Mouse (Mus musculus) thymus, adult 2 months (tissue): ENCODE measurements around the gene Palld.

ENCODE experiments used
- CTCF ChIP-seq: fragments of 200-500 bp; IDR thresholded peaks from 2 replicates; pipeline ENCODE4 v1.5.1; 2012; ENCODE audit warnings: mild to moderate bottlenecking, control low read depth, low read length, moderate library complexity, borderline replicate concordance; ENCODE audit not compliant: control insufficient read depth, poor library complexity, insufficient read depth; ENCODE audit errors: extremely low read depth
- POLR2A ChIP-seq: fragments of 200-500 bp; IDR thresholded peaks from 2 replicates; pipeline ENCODE4 v1.6.1; 2012; ENCODE audit warnings: mild to moderate bottlenecking, low read length, control low read depth, moderate library complexity; ENCODE audit not compliant: control insufficient read depth, poor library complexity, insufficient read depth; ENCODE audit errors: extremely low read depth

DNA sequence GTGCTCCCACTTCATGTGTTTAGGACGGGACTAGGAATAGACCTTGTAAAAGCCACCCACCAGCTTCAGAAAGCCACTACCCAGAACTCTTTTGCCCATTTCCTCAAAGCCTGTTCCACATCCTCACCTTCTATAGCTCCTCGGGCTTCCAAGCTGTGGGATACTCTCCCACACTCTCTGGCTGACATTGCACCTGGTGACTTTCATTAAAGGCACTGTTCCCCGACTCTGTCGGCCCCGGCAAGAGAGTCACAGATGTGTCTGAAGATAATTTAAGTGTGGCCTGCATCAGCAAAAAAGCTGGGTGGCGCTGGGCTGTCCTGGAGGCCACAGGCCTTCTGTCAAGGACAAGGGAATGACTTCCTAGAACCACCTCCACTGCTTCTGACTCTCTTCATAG lies 350.3 kb downstream of the Palld start:
- TF ChIP-seq POLR2A = no peak
- TF ChIP-seq CTCF = no peak
